Mouse (Mus musculus) adipocyte (in vitro differentiated cells): ENCODE data around the gene Fam89b.

Source experiments
- DNase-seq: peaks from one replicate; pipeline ENCODE4 v3.0.0-alpha.2; 2016; ENCODE audit warnings: low spot score

Fam89b gene

DNA sequence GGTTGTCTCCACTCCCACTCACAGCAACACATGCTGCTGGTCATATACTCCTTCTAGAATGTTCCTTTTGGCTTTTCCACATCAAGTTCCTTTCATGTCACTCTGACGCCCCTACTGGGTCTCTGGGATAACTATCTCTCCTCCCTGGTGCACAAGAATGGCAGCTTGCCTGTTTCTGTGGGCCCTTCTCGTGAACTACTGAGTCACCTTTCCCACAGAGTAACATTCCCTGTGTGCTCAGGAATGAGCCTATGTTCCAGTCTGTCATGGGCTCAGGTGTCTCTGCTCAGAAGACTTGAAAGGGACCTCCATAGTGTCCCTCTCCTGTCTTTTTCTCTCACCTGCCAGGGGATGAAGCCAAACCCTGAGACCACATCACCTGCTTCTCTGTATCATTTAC is 10.0 kb upstream of the Fam89b start:
- DNase-seq = peak; percentile 63

DNA sequence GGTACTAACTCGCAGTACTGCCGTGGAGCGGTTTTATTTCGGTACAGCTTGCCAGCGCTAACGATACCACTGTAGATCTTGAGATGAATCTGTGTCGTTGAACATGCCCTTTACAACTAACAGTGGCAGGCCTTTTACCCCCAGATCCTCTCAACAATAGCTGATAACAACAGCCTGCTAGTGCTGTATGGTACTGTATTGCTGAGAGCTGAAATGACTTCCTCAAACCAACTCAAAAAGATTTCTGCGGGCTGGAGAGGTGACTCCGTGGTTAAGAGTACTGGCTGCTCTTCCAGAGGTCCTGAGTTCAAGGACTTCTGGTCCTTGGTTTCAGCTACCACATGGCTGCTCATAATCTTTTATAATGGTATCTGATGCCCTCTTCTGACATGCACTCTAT is 4.9 kb upstream of the Fam89b start:
- no peak for DNase-seq

DNA sequence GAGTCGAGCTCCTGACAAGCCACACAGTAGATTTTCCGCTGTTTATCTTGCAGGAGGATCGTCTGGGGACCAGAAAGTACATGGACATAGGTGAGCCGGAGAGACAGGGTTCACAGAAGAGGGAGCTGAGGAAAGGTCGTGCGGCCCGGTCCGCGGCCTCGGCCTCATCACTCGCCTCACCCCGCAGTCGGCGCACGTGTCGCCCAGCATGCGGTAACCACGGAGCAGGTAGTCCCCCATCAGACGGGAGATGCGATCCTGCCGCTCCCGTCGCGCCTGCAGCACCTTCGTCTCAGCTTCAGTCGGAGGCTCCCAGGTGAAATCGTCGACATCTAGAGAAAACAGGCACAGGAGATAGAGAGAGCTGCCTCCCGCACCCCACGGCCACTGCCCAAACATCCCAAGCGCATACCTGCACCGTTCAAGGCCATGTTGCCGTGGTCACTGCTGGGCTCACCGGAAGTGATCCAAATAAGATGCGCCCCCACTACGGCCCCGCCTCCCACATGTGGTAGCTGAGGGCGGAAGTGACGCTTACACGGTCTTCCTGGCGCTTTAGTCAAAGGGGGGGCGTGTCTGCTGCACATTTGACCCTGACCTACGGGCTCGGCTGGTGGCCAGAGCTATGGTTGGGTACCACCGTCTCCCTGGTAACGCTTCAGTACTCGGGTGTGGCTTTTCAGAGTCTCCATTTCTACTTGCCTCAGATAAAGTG is 2.0 kb upstream of the Fam89b start:
- DNase-seq = peak; percentile 97

DNA sequence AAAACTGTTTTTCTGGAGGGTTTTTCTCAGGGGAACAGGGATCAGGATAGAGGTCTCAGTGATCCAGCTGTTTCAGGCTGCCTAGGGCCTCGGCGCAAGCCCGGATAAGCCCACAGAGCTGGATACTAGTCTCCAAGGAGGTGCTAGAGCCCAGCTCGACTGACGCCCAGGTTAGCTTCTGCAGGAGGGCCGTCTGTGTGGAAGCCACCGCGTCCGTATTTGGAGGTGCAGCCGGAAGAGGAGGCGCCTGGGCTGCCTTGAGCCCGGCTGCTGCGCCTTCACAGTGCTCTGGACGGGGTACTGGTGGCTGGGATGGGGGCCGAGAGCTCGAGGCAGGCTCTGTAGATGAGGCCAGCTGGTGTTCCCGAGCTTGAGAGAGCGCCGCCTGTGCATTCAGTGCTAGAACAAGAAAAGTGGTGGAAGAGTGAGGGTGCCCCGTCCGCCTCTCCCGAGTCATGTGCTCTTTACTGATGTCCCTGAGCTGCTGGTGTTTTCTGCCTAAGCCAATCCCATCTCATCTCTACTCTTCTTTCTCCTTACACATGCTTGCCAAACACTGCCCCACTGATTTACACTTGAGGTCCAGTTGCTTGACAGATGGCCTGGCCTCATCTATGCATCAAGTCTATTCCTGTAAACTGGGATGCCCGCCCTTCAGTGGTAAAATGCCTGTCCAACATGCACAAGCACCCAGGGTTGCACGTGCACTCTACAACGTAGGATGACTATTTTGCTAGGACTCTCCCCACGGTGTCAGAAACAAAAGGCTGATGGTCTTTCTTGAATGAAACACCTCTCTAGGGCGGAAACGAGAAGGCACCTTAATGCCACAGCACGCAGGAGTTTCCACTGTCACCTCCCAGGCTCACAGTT is 1.1 kb upstream of the Fam89b start:
- DNase-seq = no peak

DNA sequence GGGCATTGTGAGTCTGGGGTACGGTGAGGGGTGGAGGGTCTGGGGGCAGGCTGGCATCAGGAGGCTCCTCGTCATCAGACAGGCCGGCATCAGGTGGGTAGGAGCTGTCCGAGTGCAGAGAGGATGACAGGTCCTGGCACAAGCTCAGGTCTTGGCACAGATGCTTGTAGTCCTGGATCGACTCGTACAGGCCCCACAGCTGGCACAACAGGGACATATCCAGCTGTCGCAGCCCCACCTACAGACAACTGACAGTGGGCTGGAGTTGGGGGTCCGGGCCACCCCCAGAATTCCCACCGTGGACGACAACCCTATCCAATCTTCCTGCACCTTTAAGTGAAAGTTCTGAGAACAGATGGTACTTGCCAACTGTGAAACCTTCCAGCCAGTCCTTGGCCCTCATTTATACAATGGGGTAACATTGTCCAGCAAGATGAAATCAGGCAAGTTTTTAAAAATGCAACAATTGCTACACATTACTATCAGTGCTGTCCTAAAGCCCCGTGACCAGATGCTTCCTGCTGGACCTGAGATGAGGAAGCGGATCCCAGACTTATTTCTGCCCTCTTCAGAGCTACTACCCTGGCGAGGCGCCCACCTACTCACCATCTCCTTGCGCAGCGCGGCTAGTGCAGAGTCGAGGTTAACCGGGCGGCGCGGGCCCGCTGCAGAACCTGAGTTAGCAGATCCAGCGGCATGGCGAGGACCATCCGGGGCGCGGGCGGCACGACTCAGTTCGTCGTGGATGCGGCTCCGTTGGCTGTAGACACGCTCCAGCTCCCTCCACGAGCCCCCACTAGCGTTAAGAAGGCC is 616 bp downstream of the Fam89b start:
- DNase-seq = peak; percentile 69

DNA sequence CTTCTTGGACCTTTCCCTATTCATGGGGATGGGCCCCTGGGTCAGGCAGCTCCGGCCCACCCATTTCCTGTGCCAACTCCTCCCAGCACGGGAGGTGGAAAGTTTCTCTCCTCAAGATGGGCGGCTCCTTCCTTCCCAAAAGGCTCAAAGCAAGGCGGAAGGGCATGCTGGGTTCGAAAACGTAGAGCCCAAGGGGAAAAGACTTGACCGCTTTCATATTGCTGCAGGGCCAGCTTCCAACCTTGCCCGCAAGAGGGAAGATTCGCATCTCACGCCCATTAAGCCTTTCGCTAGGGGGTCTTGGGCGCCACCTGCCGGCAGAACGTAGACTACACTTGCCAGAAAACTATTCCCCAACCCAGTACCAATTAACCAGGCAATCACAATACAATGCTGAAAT is 1.8 kb downstream of the Fam89b start:
- peak; percentile 87 for DNase-seq

DNA sequence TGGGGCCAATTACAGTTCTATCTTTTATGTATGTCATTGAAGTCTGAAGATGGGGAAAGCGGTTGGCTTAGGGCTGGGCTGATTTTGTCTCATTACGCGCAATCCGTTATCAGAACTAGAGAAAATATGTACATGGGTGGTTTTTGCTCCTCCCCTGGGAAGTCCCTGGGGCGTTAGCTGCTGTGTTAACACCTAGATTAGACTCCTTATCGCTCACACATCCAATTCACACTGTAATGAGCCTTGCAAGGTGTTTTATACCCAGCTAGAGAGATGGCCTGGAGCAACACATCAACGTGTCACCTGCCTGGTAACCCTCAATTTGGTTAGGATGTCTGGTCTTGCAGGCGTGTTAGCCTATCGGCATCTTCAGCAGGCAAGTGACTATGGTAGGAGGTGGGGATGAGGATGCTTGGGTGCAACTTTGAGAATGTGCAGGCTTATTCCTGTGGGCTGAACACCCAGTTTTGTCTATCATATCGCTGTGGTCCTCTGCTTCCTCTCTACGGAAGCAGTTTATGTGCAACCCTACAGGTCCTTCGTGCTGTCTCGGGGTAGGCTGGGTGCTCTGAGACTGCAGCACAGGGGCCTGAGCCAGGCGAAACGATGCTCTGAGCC is 2.4 kb downstream of the Fam89b start:
- DNase-seq = no peak

DNA sequence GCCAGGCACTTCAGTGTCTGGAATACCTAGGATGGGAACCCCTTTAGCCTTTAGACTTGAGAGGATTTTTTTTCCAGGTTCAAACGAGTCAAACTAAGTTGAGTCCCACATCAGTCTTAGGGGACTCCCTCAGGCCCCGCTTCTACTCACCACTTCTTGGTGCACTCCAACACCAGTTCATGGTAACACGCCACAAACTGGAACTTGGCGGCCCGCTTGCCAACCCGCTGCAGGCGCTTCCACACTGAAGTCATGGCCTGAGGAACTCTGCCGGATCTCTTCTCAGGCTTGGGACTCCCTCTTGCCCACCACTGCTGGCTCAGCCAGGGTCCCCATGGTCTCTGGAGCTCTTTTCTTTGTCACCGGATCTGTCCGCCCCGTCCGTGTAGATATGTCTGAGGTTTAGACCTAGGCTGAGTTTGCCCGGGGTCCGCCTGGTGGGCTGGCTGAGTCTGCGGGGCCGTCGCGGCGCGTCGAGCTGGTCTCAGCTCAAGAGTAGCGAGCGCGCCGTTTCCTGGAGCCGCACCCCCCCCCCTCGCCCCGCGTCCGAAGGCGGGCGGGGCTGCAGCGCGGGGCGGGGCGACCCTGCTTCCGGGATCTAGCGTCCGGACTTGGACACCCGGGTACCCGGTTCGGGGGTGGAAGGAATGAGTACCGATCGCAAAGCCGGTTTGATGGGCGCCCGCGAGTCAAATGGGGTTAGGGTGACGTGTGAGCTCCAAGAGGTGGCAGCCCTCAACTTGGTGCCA is 3.5 kb downstream of the Fam89b start, which contains the start of gene Ehbp1l1:
Ehbp1l1 (minus strand) TSS at position 551 of the 749 bp plus-strand sequence.
- peak; percentile 68 for DNase-seq

DNA sequence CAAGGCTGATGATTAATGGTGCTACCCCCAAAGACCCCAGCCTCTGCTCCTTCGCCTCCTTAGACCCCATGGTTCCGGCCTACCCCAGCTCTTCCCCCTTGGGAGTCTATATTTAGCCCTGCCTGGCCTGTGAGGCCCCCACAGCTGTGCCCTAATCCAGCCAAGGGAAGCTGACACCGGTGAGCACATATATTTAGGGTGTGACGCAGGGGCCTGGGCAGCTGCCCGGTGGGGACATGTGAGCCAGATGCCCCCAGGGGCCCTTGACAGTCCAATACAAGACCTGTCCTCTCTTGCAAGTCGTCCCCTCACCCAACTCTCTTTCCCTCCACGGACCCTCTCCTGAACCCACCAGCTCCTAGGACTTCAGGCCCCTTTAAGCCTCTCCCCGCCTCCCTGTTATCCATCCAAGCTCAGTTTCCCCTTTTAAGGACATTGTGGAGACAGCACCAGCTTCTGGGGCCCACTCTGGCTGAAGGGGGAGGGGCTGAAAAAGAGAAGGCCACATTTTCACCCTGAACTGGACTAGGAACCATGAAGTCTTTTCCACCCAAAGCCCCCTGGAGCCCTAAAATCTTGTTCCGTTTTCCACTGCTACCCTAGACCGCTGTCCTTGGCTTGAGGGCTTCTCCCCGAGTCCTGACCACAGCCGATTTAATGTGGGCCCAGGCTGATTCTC is 4.3 kb downstream of the Fam89b start:
- peak; percentile 80 for DNase-seq

DNA sequence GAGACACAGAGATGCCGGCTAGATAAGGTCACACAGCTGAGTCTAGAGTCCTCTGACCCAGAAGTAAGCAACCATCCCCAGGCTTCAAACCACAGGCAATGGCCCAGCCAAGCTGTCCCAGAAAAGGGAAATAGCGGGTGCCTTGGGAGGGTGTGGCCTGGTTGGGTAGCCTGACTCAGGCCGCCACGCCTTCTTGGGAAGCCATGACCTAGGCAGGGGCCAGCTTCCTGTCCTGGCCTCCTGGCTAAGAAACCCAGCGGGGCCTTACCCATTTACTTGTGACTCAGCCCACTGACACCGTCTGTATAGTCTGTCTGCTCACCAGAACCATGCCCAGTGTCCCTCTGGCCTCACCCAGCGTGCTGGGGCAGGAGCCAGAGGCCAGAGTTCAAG is 4.9 kb downstream of the Fam89b start:
- DNase-seq = peak; percentile 96

DNA sequence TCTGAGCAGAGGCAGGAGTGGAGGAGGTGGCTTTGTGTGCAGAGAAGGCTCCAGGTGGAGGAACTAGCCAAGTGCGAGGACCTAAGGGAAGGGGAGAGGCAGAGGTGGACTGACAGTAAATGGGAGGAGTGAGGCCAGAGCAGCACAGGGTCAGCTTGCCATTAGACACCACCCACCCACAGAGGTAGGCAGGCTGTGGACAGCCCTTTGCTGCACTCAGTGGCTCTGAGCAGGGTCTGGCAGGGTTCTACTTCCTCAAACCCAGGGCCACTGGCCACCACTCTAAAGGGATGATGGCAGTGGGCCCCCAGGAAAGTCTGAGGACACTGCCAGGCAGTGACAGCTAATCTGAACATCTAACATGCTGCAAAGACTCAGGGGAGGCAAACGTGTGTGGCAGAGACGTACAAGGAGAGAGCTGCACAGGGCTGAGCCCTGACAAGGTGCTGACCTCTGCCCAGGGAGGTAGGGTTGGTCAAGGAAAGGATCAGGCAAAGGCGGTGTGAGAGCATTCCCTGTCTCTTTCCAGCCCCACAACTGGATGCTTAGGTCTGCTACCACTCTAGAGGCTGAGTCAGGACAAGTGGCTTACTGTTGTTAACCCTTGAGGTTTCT is 5.4 kb downstream of the Fam89b start:
- no peak for DNase-seq

DNA sequence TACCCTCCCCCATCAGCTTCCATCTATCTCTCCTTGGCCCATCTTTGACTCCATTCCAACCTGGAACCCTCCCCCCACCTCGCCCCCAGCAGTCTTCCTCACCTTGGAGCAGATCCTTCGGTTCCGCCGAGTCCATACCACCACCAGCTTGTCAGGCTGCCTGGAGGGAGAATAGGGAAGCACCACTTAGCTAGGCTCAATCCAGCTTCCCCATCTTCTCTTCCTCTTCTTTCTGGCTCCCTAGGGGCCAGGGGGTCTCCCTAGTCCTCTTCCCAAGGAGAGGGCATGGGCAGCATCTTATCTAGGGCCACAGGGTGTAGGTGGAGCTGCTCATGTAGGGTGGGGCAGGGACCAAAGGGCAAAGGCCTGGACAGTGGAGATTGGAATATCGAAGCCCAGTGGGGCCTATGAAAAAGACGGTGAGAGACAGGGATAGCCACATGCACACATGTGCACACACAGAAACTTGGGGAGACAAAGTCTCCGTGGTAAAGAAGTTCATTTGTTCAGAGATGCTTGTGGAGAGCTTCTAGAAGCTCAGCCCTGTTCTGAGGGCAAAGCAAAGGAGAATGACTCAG is 6.5 kb downstream of the Fam89b start:
- no peak for DNase-seq

DNA sequence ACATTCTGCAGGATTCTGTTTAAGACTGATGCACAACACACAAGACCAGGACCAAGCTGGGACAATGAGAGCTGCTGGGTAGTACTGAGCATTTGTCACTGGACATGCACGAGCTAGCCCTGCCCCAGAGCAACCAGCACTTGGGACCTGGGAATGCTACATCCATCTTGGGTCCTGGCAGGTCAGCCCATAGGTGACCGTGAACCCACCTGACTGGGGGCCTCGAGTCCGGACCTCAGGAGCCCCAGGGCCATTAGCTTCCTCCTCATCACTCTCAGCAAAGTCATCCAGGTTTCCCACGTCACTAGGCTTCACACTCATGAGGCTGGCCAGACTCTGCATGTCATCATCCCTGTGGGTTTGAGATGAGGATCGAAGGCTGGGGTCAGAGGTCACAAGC is 8.2 kb downstream of the Fam89b start:
- no peak for DNase-seq

DNA sequence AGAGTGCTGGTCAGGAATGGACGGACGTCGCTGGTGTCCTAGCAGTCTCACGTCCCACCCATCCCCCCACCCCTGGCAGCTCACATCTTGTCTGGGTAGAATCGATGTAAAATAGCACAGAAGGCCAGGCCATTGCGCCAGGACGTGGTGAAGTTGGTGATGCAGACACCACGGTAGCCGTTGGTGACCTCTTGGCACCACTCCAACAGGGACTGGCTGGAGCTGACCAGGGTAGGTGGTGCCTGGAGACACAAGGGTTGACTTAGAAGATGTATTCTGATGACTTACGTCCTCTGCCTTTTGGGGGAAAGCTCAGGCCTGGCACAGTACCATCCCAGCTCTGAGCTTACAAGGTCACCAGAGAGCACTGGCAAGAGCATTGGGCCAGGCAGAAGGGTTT is 12.5 kb downstream of the Fam89b start:
- no peak for DNase-seq

DNA sequence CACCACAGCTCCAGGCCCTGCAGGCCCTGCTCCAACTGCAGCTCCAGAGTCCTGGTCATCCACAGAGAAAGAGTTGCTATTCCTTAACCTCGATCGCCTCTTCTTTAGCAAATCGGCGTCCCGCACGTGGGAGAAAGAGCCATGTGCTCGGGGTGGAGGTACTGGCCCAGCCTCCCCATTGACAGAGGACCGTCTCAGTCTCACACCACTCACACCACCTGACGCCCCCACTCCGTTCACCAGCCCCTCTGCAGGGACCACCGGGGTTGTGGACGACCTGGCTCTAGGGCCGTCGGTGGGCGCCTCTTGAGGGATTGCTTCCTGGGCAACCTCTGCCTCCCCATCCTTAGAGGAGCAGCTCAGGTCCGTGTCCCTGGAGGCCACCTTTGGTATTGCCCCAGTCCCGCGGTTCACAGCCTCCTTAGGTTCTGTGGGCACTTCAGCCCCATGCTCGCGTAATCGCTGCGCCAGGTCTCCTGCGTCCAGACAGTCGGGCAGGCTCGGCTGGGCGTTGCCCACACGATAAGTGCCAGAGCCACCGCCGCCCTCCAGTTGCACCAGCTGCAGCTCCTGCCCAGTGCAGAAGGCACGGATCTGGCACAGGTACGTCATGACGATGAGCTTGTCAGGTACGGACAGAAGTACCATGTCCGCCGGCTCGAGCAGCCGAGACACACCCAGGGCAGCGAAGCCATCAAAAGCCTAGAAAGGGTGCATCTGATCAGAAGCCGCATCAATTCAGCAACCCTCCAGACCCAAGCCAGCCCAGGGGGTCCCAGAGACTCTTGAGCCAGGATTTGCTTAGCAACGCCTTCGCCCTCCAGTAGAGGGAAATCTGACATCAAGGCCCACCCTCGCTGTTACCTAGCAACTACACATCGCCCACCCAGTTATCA is 13.4 kb downstream of the Fam89b start:
- no peak for DNase-seq

DNA sequence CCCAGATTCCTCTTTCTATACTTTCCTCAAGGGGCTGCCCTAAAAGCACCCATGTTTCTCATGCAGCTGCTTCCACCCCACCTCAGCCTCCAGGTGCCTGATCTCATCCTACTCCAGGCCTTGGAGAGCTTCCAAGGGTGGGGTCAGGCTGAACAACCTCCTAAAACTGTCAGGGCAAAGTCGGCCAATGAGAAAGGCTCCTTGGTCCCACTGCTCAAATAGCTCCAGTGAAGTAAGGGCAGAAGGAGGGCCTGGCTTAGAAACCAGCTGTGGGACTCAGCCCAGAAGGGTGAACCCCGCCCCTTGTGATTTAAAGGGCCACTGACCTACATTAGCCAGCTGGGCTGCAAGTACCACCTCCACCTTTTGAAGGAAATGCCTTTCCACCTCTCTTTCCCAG is 15.7 kb downstream of the Fam89b start:
- peak; percentile 87 for DNase-seq

DNA sequence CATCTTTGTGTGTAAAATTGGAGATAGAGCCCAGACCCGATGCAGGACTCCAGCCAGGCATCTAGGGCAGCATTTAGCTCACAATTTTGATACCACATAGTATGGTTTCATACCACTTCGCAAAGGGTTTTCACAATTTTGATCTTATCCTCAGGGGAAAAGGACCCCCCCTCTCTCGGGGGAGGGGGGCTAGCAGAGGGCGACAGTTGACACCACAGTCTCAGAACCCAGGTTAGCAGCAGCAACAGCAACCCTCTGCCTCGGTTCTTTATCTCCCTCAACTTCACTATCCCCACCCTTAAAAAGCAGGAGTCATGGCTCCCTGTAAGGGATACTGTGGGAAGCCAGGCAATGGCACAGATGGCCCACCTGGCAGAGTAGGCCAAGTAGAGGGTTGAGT is 16.2 kb downstream of the Fam89b start:
- DNase-seq = no peak

DNA sequence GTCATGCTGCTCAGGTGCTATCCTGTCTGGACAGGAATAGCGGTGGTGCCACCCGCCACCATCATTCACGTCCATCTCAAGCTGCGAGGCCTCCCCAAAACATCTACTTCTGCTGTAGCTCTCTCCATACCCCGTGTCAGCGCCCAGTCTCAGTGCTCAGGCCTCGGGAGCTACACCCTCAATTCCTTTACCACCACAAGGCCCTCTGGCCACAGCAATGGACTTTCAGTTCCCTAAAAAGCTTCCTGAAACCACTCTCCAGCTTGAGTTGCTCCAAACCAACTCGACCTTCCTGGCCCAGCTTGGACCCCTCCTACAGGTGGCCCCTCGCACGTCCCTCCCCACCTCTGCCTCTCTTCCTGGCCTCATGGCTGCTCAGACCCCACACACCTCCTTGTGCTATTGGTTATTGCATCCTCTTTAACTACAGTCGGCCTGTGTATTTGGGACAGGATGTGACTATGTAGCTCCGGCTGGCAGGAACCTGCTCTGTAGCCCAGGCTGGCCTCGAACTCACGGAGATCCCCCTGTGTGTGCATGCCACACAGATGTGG is 17.5 kb downstream of the Fam89b start:
- no peak for DNase-seq

DNA sequence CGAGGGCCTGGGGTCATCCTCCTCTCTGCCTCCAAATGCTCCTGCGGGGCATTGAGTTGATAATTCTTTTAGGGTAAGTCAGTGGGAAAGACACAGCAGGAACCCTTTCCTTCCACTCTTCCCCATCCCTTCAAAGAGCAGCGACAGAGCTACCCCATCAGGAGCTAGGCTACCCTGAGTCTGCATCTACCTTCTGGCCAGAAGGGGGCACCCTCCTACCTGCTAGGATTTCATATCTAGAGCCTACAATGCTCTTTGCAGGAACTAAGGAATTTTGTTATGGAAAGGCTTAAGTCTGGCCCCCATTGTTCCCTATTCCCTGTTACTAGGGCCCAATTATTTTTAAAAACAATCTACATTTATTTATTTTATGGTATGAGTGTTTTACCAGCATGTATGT is 18.2 kb downstream of the Fam89b start:
- DNase-seq = peak; percentile 79
